Mouse (Mus musculus): Measurements from ENCODE around the gene Kdelr2. TPM values are rescaled to one million over a fixed set of nuclear protein-coding genes. Genes with fewer than 3 reads are reported as not detected.
A peak's percentile ranks its signal among the peaks of the same experiment; 100 is the strongest.

The Kdelr2 gene
- total and polyA plus RNA-seq, 2 experiments, result 114 to 130 TPM

- no peaks in the 10 kb centered on the region for H3K79me2 ChIP-seq (ENCODE audit: control insufficient read depth, insufficient read depth, low read length)
- H3K27ac ChIP-seq (replicated peaks; ENCODE audit: insufficient read depth, low read depth, low read length), result no peak overlapping the region
- no peak overlapping the region for H3K4me3 ChIP-seq (ENCODE audit: insufficient read depth, low read depth, low read length)
- H3K36me3 ChIP-seq (ENCODE audit: control insufficient read depth, insufficient read depth, low read length), result no peaks in the 10 kb centered on the region
- H3K4me1 ChIP-seq (ENCODE audit: control insufficient read depth, insufficient read depth, low read length), result no peaks in the 10 kb centered on the region
- DNase-seq (ENCODE audit: extremely low read depth, low read depth, low spot score), result no peak
- H3K9ac ChIP-seq (ENCODE audit: low read depth, low read length), result no peak overlapping the region
- WGBS, result 69% methylated on average over 5 of the region's 5 CpGs
- H3K27me3 ChIP-seq (ENCODE audit: control insufficient read depth, insufficient read depth, low read length), result peaks cover 18% of the 10 kb centered on the region
- TF ChIP-seq POLR2A (IDR thresholded peaks at IDR 0.05; ENCODE audit: extremely low read depth, insufficient read depth, low read length), result no peak
- TF ChIP-seq CTCF (IDR thresholded peaks at IDR 0.05; ENCODE audit: low read depth, low read length), result peak; percentile 24; the same call in 1 of the 2 replicates
Measured at GRCm38 (mm10) chr5:143360000-143360399, 43.6 kb upstream of the Kdelr2 start.

GRCm38 (mm10) chr5:143361428-143361827 lies 42.2 kb upstream of the Kdelr2 start:
- H3K9ac ChIP-seq (ENCODE audit: low read depth, low read length), result no peak overlapping the region
- H3K36me3 ChIP-seq (ENCODE audit: control insufficient read depth, insufficient read depth, low read length), result no peaks in the 10 kb centered on the region
- no peaks in the 10 kb centered on the region for H3K79me2 ChIP-seq (ENCODE audit: control insufficient read depth, insufficient read depth, low read length)
- H3K27ac ChIP-seq (replicated peaks; ENCODE audit: insufficient read depth, low read depth, low read length), result no peak overlapping the region
- peaks cover 18% of the 10 kb centered on the region for H3K27me3 ChIP-seq (ENCODE audit: control insufficient read depth, insufficient read depth, low read length)
- DNase-seq (ENCODE audit: extremely low read depth, low read depth, low spot score), result no peak
- WGBS, result 67% methylated on average over 7 of the region's 7 CpGs
- H3K4me1 ChIP-seq (ENCODE audit: control insufficient read depth, insufficient read depth, low read length), result no peaks in the 10 kb centered on the region
- no peak overlapping the region for H3K4me3 ChIP-seq (ENCODE audit: insufficient read depth, low read depth, low read length)
- TF ChIP-seq POLR2A (IDR thresholded peaks at IDR 0.05; ENCODE audit: extremely low read depth, insufficient read depth, low read length) (no peak), CTCF (IDR thresholded peaks at IDR 0.05; ENCODE audit: low read depth, low read length) (no peak)

- TF ChIP-seq CTCF (IDR thresholded peaks at IDR 0.05; ENCODE audit: low read depth, low read length) (no peak), POLR2A (IDR thresholded peaks at IDR 0.05; ENCODE audit: extremely low read depth, insufficient read depth, low read length) (no peak)
- H3K36me3 ChIP-seq (ENCODE audit: control insufficient read depth, insufficient read depth, low read length), result no peaks in the 10 kb centered on the region
- no peak overlapping the region for H3K27ac ChIP-seq (replicated peaks; ENCODE audit: insufficient read depth, low read depth, low read length)
- no peak for DNase-seq (ENCODE audit: extremely low read depth, low read depth, low spot score)
- no peaks in the 10 kb centered on the region for H3K4me1 ChIP-seq (ENCODE audit: control insufficient read depth, insufficient read depth, low read length)
- no peaks in the 10 kb centered on the region for H3K79me2 ChIP-seq (ENCODE audit: control insufficient read depth, insufficient read depth, low read length)
- H3K9ac ChIP-seq (ENCODE audit: low read depth, low read length), result 0 out of 2 replicates have a peak overlapping the region, but pooled peaks have one; percentile 8
- H3K4me3 ChIP-seq (ENCODE audit: insufficient read depth, low read depth, low read length), result peak overlapping the region; percentile 41; the same call in 1 of the 2 replicates
- peaks cover 12% of the 10 kb centered on the region for H3K27me3 ChIP-seq (ENCODE audit: control insufficient read depth, insufficient read depth, low read length)
- WGBS, result 3% methylated on average over 47 of the region's 47 CpGs
Measured at GRCm38 (mm10) chr5:143363678-143364615, 39.7 kb upstream of the Kdelr2 start.

GRCm38 (mm10) chr5:143367931-143368330 lies 35.7 kb upstream of the Kdelr2 start:
- Histone ChIP-seq H3K79me2 (ENCODE audit: control insufficient read depth, insufficient read depth, low read length) (no peaks in the 10 kb centered on the region), H3K36me3 (ENCODE audit: control insufficient read depth, insufficient read depth, low read length) (no peaks in the 10 kb centered on the region), H3K4me1 (ENCODE audit: control insufficient read depth, insufficient read depth, low read length) (no peaks in the 10 kb centered on the region), H3K27ac (replicated peaks; ENCODE audit: insufficient read depth, low read depth, low read length) (no peak overlapping the region), H3K27me3 (ENCODE audit: control insufficient read depth, insufficient read depth, low read length) (peaks cover 21% of the 10 kb centered on the region), H3K9ac (ENCODE audit: low read depth, low read length) (no peak overlapping the region), H3K4me3 (ENCODE audit: insufficient read depth, low read depth, low read length) (no peak overlapping the region)
- WGBS, result 81% methylated on average over 3 of the region's 3 CpGs
- no peak for DNase-seq (ENCODE audit: extremely low read depth, low read depth, low spot score)
- no peak for TF ChIP-seq POLR2A (IDR thresholded peaks at IDR 0.05; ENCODE audit: extremely low read depth, insufficient read depth, low read length)
- no peak for TF ChIP-seq CTCF (IDR thresholded peaks at IDR 0.05; ENCODE audit: low read depth, low read length)

- Histone ChIP-seq H3K4me3 (ENCODE audit: insufficient read depth, low read depth, low read length) (no peak overlapping the region), H3K36me3 (ENCODE audit: control insufficient read depth, insufficient read depth, low read length) (no peaks in the 10 kb centered on the region), H3K9ac (ENCODE audit: low read depth, low read length) (no peak overlapping the region), H3K4me1 (ENCODE audit: control insufficient read depth, insufficient read depth, low read length) (no peaks in the 10 kb centered on the region), H3K79me2 (ENCODE audit: control insufficient read depth, insufficient read depth, low read length) (no peaks in the 10 kb centered on the region), H3K27me3 (ENCODE audit: control insufficient read depth, insufficient read depth, low read length) (peaks cover 11% of the 10 kb centered on the region; the same call in 1 of the 2 replicates), H3K27ac (replicated peaks; ENCODE audit: insufficient read depth, low read depth, low read length) (no peak overlapping the region)
- no peak for DNase-seq (ENCODE audit: extremely low read depth, low read depth, low spot score)
- 5% methylated on average over 29 of the region's 36 CpGs for WGBS
- no peak for TF ChIP-seq CTCF (IDR thresholded peaks at IDR 0.05; ENCODE audit: low read depth, low read length)
- no peak for TF ChIP-seq POLR2A (IDR thresholded peaks at IDR 0.05; ENCODE audit: extremely low read depth, insufficient read depth, low read length)
Measured at GRCm38 (mm10) chr5:143369611-143370255, 33.9 kb upstream of the Kdelr2 start.
